Mouse (Mus musculus) cerebellum, adult 2 months (tissue): Measurements from ENCODE around the gene Fance. TPM values are rescaled to one million over a fixed set of nuclear protein-coding genes. Genes with fewer than 3 reads are reported as not detected.

Source experiments
- DNase-seq, 2 experiments: peaks; one replicate each; pipeline ENCODE4 v3.0.0; 2021
- H3K27ac ChIP-seq: fragments of 200-500 bp; 2 replicates; pipeline ENCODE4 v1.5.1; 2012; ENCODE audit warnings: low read length, control low read depth, inconsistent platforms; ENCODE audit not compliant: insufficient read depth
- H3K27me3 ChIP-seq: fragments of 200-500 bp; 2 replicates; pipeline ENCODE4 v1.6.1; 2012; ENCODE audit warnings: inconsistent platforms, mild to moderate bottlenecking, low read length, moderate library complexity; ENCODE audit not compliant: control insufficient read depth, insufficient read depth
- H3K4me1 ChIP-seq: fragments of 200-500 bp; 2 replicates; pipeline ENCODE4 v1.6.1; 2011; ENCODE audit warnings: low read length; ENCODE audit not compliant: control insufficient read depth, insufficient read depth
- H3K4me3 ChIP-seq: fragments of 200-500 bp; replicated peaks from 2 replicates; pipeline ENCODE3; 2011; ENCODE audit warnings: mild to moderate bottlenecking, low read depth, low read length, control low read depth; ENCODE audit not compliant: insufficient read depth
- CTCF ChIP-seq: fragments of 200-500 bp; IDR thresholded peaks from 2 replicates; pipeline ENCODE4 v1.5.1; 2011; ENCODE audit warnings: low read depth, mild to moderate bottlenecking, control low read depth, low read length, moderate library complexity, borderline replicate concordance; ENCODE audit not compliant: insufficient read depth
- POLR2A ChIP-seq: fragments of 200-500 bp; IDR thresholded peaks from 2 replicates; pipeline ENCODE4 v1.6.1; 2011; ENCODE audit warnings: low read length, control low read depth, borderline replicate concordance; ENCODE audit not compliant: insufficient read depth
- WGBS: fragments of 180-500 bp; shearing (Covaris S2); methylation state at CpG from one replicate; pipeline ENCODE4 v1.1.7; 2018; 5-methylcytosine and 5-hydroxymethylcytosine counted together
- polyA plus RNA-seq: library from polyadenylated mRNA; depleted of rRNA; stranded (reverse); fragments of >200 nt; gene quantifications from 2 replicates; pipeline ENCODE4 v1.2.3, GENCODE M21; 2012

The Fance gene
- polyA plus RNA-seq, 1 experiment: 16.5 TPM

DNA sequence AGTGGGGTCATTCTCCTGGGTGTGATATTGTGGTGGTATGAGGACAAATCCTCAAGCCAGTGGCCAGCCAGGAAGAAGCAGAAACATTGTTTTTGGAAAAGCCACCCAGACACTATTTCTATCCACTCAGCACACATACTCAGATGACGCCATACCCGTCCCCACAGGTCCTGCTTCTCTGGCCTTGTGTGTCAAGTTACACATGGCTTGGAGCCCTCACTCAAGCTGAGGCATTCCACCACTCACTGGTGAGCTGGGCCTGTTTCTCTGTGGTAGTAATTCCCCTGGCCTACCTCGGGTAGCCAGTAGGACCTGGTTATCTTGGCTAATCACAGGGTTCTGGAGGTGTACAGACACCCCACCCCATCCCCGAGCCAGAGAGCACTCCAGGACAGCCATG is 19.6 kb upstream of the Fance start:
- Histone ChIP-seq H3K27ac (no peak overlapping the region), H3K4me1 (no peaks in the 10 kb centered on the region), H3K27me3 (no peaks in the 10 kb centered on the region), H3K4me3 (no peak overlapping the region)
- no peak for DNase-seq
- 84% methylated on average over 4 of the region's 4 CpGs for WGBS
- no peak for TF ChIP-seq CTCF
- no peak for TF ChIP-seq POLR2A

DNA sequence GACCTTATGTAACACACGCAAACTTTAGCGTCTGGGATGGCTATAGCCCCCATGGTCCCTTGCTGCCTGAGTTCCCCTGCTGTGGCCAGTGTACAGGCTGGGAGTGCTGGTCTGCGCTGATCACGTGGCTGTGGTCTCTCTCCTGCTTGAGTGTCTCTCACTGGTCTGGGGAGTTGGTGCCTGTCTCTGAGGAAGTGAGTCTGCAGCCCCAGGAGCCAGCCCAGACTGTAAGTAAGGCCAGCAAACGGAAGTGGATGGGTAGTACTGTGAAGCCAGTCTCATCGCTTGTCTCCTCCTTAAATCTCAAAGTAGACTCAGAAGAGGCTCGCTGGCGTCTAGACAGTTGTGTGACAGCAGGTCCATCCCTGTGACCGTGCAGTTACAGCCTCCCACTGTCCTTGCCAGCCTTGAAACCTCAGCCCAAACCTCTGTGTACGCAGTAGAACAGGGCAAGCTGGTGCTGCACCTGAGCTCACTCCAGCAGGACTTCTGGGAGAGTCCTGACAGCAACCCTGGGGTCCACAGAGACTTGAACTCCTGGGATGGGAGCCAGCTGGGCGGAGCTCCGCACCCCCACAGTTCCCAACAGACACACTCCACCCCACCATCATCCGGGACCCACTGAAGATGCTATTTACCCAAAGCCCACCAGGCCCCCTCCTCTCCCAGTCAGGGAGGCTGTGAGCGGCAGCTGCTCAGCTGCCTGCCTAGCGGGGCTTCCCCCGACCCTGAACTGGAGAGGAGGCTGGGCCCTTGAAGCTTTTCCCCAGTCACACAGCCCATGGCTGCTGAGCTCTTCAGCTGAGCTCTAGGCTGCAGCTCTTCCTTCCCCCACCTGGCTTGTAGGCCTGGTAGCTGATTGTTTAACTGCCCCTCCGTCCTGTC is 18.6 kb upstream of the Fance start:
- no peaks in the 10 kb centered on the region for H3K27me3 ChIP-seq
- TF ChIP-seq CTCF: no peak
- no peak for TF ChIP-seq POLR2A
- 53% methylated on average over 17 of the region's 17 CpGs for WGBS
- no peak overlapping the region for H3K4me3 ChIP-seq
- DNase-seq: no peak
- H3K4me1 ChIP-seq: no peaks in the 10 kb centered on the region
- no peak overlapping the region for H3K27ac ChIP-seq

DNA sequence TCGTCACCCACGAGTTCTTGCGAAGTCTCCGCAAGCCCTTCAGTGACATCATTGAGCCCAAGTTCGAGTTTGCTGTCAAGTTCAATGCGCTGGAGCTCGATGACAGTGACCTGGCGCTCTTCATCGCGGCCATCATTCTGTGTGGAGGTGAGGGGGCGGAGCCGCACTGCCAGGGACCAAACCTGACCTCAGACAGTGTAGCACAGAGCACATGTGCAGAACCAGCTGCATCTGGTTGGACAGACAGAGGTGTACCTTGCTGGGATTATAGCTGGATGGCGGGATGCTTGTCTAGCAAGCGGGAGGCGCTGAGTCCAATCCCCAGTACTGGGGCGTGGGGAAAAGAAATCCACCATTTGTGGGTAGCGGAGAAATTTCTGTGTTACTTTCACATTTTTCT is 14.4 kb upstream of the Fance start:
- peaks cover 9% of the 10 kb centered on the region for H3K4me1 ChIP-seq
- TF ChIP-seq POLR2A (no peak), CTCF (no peak)
- DNase-seq: no peak
- H3K4me3 ChIP-seq: no peak overlapping the region
- H3K27ac ChIP-seq: no peak overlapping the region
- H3K27me3 ChIP-seq: no peaks in the 10 kb centered on the region
- 97% methylated on average over 17 of the region's 17 CpGs for WGBS

DNA sequence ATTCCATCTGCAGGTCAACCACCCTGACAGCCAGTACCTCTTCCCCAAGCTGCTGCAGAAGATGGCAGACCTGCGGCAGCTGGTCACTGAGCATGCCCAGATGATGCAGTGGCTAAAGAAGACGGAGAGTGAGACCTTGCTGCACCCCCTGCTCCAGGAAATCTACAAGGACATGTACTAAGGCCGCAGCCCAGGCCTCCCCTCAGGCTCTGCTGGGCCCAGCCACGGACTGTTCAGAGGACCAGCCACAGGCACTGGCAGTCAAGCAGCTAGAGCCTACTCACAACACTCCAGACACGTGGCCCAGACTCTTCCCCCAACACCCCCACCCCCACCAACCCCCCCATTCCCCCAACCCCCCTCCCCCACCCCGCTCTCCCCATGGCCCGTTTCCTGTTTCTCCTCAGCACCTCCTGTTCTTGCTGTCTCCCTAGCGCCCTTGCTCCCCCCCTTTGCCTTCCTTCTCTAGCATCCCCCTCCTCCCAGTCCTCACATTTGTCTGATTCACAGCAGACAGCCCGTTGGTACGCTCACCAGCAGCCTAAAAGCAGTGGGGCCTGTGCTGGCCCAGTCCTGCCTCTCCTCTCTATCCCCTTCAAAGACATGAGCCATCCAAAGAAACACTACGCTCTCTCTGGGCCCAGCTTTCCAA is 13.5 kb upstream of the Fance start:
- Histone ChIP-seq H3K4me3 (no peak overlapping the region), H3K27ac (no peak overlapping the region), H3K27me3 (no peaks in the 10 kb centered on the region), H3K4me1 (peaks cover 9% of the 10 kb centered on the region)
- TF ChIP-seq POLR2A: no peak
- no peak for TF ChIP-seq CTCF
- DNase-seq: no peak
- 55% methylated on average over 11 of the region's 11 CpGs for WGBS

DNA sequence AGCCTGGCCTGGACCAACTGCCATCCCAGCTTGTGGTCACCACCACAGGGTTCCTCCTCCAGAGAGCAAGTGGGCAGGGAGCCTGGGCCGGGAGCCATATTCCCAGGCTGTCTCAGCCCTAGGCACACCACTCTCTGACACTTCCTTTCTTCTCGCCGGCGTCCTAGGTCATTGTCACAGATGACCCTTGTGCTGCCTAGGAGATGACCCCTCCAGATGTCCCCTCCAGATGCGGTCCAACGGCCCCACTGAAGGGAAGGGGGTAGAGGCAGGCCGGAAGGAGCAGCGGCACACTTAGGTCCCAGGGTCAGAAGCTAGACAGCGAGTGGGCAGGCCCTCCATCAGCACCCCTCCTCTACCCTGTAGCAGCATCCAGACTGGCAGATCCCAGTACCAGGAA is 13.0 kb upstream of the Fance start:
- DNase-seq: no peak
- Histone ChIP-seq H3K4me3 (no peak overlapping the region), H3K27ac (no peak overlapping the region), H3K4me1 (peaks cover 9% of the 10 kb centered on the region), H3K27me3 (no peaks in the 10 kb centered on the region)
- TF ChIP-seq POLR2A: no peak
- no peak for TF ChIP-seq CTCF
- WGBS: 31% methylated on average over 9 of the region's 9 CpGs

DNA sequence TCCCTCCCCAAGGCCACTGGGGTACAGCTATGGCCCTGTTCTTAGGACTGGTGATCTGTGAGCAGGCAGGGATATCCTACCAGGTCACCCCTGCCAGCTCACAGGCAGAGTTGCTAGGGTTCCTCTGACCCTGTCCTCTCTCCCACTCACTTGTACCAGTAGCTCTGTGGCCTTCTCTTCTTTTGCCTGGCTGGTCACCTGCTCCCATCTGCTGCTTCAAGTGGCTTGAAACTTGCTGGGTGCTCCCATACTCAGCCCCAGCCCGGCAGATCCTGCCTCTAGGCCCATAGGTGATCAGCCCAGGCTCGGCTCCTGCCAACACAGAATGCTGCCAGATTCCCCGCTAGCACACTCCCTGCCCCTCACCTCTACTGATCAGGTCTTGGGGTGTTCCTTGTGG is 12.5 kb upstream of the Fance start:
- DNase-seq: no peak
- WGBS: 32% methylated on average over 3 of the region's 3 CpGs
- H3K27me3 ChIP-seq: no peaks in the 10 kb centered on the region
- H3K4me1 ChIP-seq: peaks cover 9% of the 10 kb centered on the region
- H3K4me3 ChIP-seq: no peak overlapping the region
- TF ChIP-seq CTCF: no peak
- TF ChIP-seq POLR2A: no peak
- no peak overlapping the region for H3K27ac ChIP-seq

DNA sequence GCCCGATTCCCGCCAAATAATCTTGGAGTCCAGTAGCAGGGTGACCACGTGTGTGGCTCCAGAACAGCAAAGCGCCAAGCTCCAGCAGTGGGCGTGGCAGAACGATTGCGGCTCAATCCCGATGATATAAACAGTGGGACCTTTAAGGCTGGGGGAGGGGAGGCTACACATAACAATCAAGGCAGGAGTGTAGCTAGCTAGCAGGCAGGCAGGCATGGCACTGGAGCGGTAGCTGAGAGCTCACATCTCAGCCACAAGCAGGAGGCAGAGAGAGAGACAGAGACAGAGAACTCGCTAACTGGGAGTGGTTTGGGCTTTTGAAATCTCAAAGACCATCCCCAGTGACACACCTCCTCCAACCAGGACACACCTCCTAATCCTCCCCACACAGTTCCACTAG is 8.1 kb upstream of the Fance start:
- Histone ChIP-seq H3K27me3 (no peaks in the 10 kb centered on the region), H3K4me1 (peaks cover 6% of the 10 kb centered on the region), H3K4me3 (no peak overlapping the region), H3K27ac (no peak overlapping the region)
- DNase-seq: no peak
- 49% methylated on average over 10 of the region's 10 CpGs for WGBS
- no peak for TF ChIP-seq CTCF
- TF ChIP-seq POLR2A: no peak
